Mouse (Mus musculus) limb, embryonic 12.5 days (tissue): ENCODE results near the gene Sumf2. TPM values are rescaled to one million over a fixed set of nuclear protein-coding genes. Genes with fewer than 3 reads are reported as not detected.
"Not testable (repeated sequence)": the region's sequence is repeated elsewhere in the genome, so short reads cannot be mapped to it uniquely, and the experiment has no call there.

Source experiments
- ATAC-seq: fragments of 200-750 bp; cut with Nextera tagmentation; 2 replicates; pipeline ENCODE4 v1.8.0; 2017; ENCODE audit warnings: low read depth, moderate TSS enrichment; ENCODE audit not compliant: insufficient number of reproducible peaks, insufficient read depth, low FRiP score, low TSS enrichment
- H3K27ac ChIP-seq: fragments of 300-500 bp; sonication (generic); 2 replicates; pipeline ENCODE4 v1.5.1; 2016; ENCODE audit warnings: mild to moderate bottlenecking, moderate library complexity
- H3K27me3 ChIP-seq: fragments of 300-500 bp; sonication (generic); 2 replicates; pipeline ENCODE4 v1.6.1; 2016; ENCODE audit warnings: mild to moderate bottlenecking, moderate library complexity
- H3K36me3 ChIP-seq: fragments of 300-500 bp; sonication (generic); 2 replicates; pipeline ENCODE4 v1.6.1; 2016; ENCODE audit warnings: mild to moderate bottlenecking, moderate library complexity
- H3K4me1 ChIP-seq: fragments of 300-500 bp; sonication (generic); replicated peaks from 2 replicates; pipeline ENCODE4 v1.6.1; 2016
- H3K4me2 ChIP-seq: fragments of 300-500 bp; sonication (generic); 2 replicates; pipeline ENCODE4 v1.6.1; 2016; ENCODE audit warnings: mild to moderate bottlenecking, moderate library complexity
- H3K4me3 ChIP-seq: fragments of 300-500 bp; sonication (generic); replicated peaks from 2 replicates; pipeline ENCODE4 v1.5.1; 2016; ENCODE audit warnings: mild to moderate bottlenecking
- H3K9ac ChIP-seq: fragments of 300-500 bp; sonication (generic); replicated peaks from 2 replicates; pipeline ENCODE4 v1.6.1; 2016; ENCODE audit warnings: mild to moderate bottlenecking, moderate library complexity
- H3K9me3 ChIP-seq: fragments of 300-500 bp; sonication (generic); 2 replicates; pipeline ENCODE4 v1.6.1; 2016; ENCODE audit warnings: mild to moderate bottlenecking, moderate library complexity
- WGBS: fragments of 180-500 bp; shearing (Covaris S2); methylation state at CpG from one replicate; pipeline ENCODE4 v1.1.7; 2016; 5-methylcytosine and 5-hydroxymethylcytosine counted together
- polyA plus RNA-seq: library from polyadenylated mRNA; unstranded; fragments of >200 nt; fragmentation: Nextera tagmentation; extraction: Ambion mirVana; gene quantifications from 2 replicates; pipeline ENCODE4 v1.2.1, GENCODE M21; 2016

Gene Sumf2
- polyA plus RNA-seq, 1 experiment from 2014 or later = 74.2 TPM

- Histone ChIP-seq H3K9ac (no peak overlapping the region), H3K27ac (no peak overlapping the region), H3K4me1 (no peaks in the 10 kb centered on the region), H3K9me3 (no peaks in the 10 kb centered on the region), H3K27me3 (no peaks in the 10 kb centered on the region), H3K36me3 (peaks cover 2% of the 10 kb centered on the region), H3K4me3 (no peak overlapping the region), H3K4me2 (no peak overlapping the region)
- 79% methylated on average over 11 of the region's 11 CpGs for WGBS
- no peak for ATAC-seq
Observed at GRCm38 (mm10) chr5:129875098-129875497, 28.3 kb downstream of the Sumf2 start.

GRCm38 (mm10) chr5:129877731-129878455, 31.1 kb downstream of the Sumf2 start:
- no peak overlapping the region for H3K9ac ChIP-seq
- H3K27me3 ChIP-seq = no peaks in the 10 kb centered on the region
- no peaks in the 10 kb centered on the region for H3K4me1 ChIP-seq
- no peak overlapping the region for H3K4me2 ChIP-seq
- no peak overlapping the region for H3K27ac ChIP-seq
- peaks cover 27% of the 10 kb centered on the region for H3K36me3 ChIP-seq
- no peaks in the 10 kb centered on the region for H3K9me3 ChIP-seq
- ATAC-seq = no peak
- WGBS = 68% methylated on average over 9 of the region's 9 CpGs
- H3K4me3 ChIP-seq = no peak overlapping the region

GRCm38 (mm10) chr5:129878946-129879345, 32.2 kb downstream of the Sumf2 start:
- peaks cover 34% of the 10 kb centered on the region for H3K36me3 ChIP-seq
- ATAC-seq = no peak
- no peak overlapping the region for H3K9ac ChIP-seq
- H3K27me3 ChIP-seq = no peaks in the 10 kb centered on the region
- no peak overlapping the region for H3K27ac ChIP-seq
- H3K4me2 ChIP-seq = no peak overlapping the region
- WGBS = 55% methylated on average over 2 of the region's 2 CpGs
- no peak overlapping the region for H3K4me3 ChIP-seq
- no peaks in the 10 kb centered on the region for H3K9me3 ChIP-seq
- H3K4me1 ChIP-seq = no peaks in the 10 kb centered on the region

GRCm38 (mm10) chr5:129879888-129880287, 33.1 kb downstream of the Sumf2 start:
- Histone ChIP-seq H3K9ac (no peak overlapping the region), H3K4me1 (no peaks in the 10 kb centered on the region), H3K4me2 (no peak overlapping the region), H3K27ac (no peak overlapping the region), H3K27me3 (no peaks in the 10 kb centered on the region), H3K9me3 (no peaks in the 10 kb centered on the region), H3K36me3 (peaks cover 42% of the 10 kb centered on the region), H3K4me3 (no peak overlapping the region)
- ATAC-seq = no peak
- 77% methylated on average over 3 of the region's 3 CpGs for WGBS

- H3K36me3 ChIP-seq = peaks cover 36% of the 10 kb centered on the region
- H3K27ac ChIP-seq = peak overlapping the region; percentile 95; the same call in 1 of the 2 replicates
- H3K9me3 ChIP-seq = no peaks in the 10 kb centered on the region
- WGBS = 43% methylated on average over 10 of the region's 10 CpGs
- H3K4me2 ChIP-seq = peak overlapping the region; percentile 89
- H3K4me3 ChIP-seq = peak overlapping the region; percentile 84
- H3K4me1 ChIP-seq = peaks cover 13% of the 10 kb centered on the region
- no peaks in the 10 kb centered on the region for H3K27me3 ChIP-seq
- ATAC-seq = no peak
- H3K9ac ChIP-seq = peak overlapping the region; percentile 92
Observed at GRCm38 (mm10) chr5:129886271-129886670, 39.5 kb downstream of the Sumf2 start.

- peak; percentile 99 for ATAC-seq
- peak within 1 kb of the TSS; percentile 92 for H3K9ac ChIP-seq
- WGBS = under 1% methylated on average over 46 of the region's 46 CpGs
- H3K36me3 ChIP-seq = peaks cover 28% of the 10 kb centered on the region
- H3K4me1 ChIP-seq = peaks cover 13% of the 10 kb centered on the region
- peak within 1 kb of the TSS; percentile 95 for H3K27ac ChIP-seq
- H3K27me3 ChIP-seq = no peaks in the 10 kb centered on the region
- peak within 1 kb of the TSS; percentile 89 for H3K4me2 ChIP-seq
- no peaks in the 10 kb centered on the region for H3K9me3 ChIP-seq
- H3K4me3 ChIP-seq = peak within 1 kb of the TSS; percentile 84
Observed at GRCm38 (mm10) chr5:129886911-129887636, 40.3 kb downstream of the Sumf2 start, which contains the start of gene Chchd2. Chchd2 (minus strand) TSS chr5:129887470.

GRCm38 (mm10) chr5:129890390-129890789, 43.6 kb downstream of the Sumf2 start:
- 74% methylated on average over 7 of the region's 7 CpGs for WGBS

GRCm38 (mm10) chr5:129895198-129896088, 48.7 kb downstream of the Sumf2 start, which contains the start of gene Zbed5:
Zbed5 (plus strand) TSS chr5:129895723.
- peaks cover 4% of the 10 kb centered on the region; the same call in 1 of the 2 replicates for H3K36me3 ChIP-seq
- H3K4me1 ChIP-seq = peaks cover 19% of the 10 kb centered on the region
- H3K4me2 ChIP-seq = peak within 1 kb of the TSS; percentile 84
- no peaks in the 10 kb centered on the region for H3K9me3 ChIP-seq
- ATAC-seq = peak; percentile 96
- peak within 1 kb of the TSS; percentile 63 for H3K9ac ChIP-seq
- H3K27ac ChIP-seq = peak within 1 kb of the TSS; percentile 57; the same call in 1 of the 2 replicates
- H3K27me3 ChIP-seq = no peaks in the 10 kb centered on the region
- H3K4me3 ChIP-seq = peak within 1 kb of the TSS; percentile 69
- WGBS = under 1% methylated on average over 44 of the region's 44 CpGs

More at GRCm38 (mm10) chr5:129890390-129890789, 43.6 kb downstream of the Sumf2 start:
- not testable (repeated sequence) for H3K9me3 ChIP-seq, H3K36me3 ChIP-seq, H3K4me3 ChIP-seq, H3K4me2 ChIP-seq, H3K27me3 ChIP-seq, ATAC-seq, H3K27ac ChIP-seq, H3K9ac ChIP-seq
- H3K4me1 ChIP-seq = peaks cover 21% of the 10 kb centered on the region

GRCm38 (mm10) chr5:129898449-129898848, 51.7 kb downstream of the Sumf2 start, which contains the start of gene Phkg1:
Phkg1 (minus strand) TSS chr5:129898549.
- Histone ChIP-seq H3K4me3 (no peak within 1 kb of the TSS), H3K9ac (no peak within 1 kb of the TSS), H3K4me1 (peaks cover 19% of the 10 kb centered on the region), H3K36me3 (peaks cover 24% of the 10 kb centered on the region), H3K27ac (no peak within 1 kb of the TSS), H3K9me3 (no peaks in the 10 kb centered on the region), H3K4me2 (no peak within 1 kb of the TSS), H3K27me3 (no peaks in the 10 kb centered on the region)
- 97% methylated on average over 1 of the region's 1 CpGs for whole genome bisulfite sequencing
- ATAC-seq = no peak

GRCm38 (mm10) chr5:129907775-129908174, 61.0 kb downstream of the Sumf2 start:
- H3K27ac ChIP-seq = peak overlapping the region; percentile 91
- peak overlapping the region; percentile 57; the same call in 1 of the 2 replicates for H3K9ac ChIP-seq
- no peaks in the 10 kb centered on the region for H3K27me3 ChIP-seq
- 0 out of 2 replicates have a peak, but pooled peaks cover 8% of the 10 kb centered on the region for H3K4me1 ChIP-seq
- H3K9me3 ChIP-seq = no peaks in the 10 kb centered on the region
- 32% methylated on average over 4 of the region's 4 CpGs for WGBS
- ATAC-seq = no peak
- H3K4me3 ChIP-seq = peak overlapping the region; percentile 75
- peak overlapping the region; percentile 86 for H3K4me2 ChIP-seq
- H3K36me3 ChIP-seq = peaks cover 8% of the 10 kb centered on the region; the same call in 1 of the 2 replicates
